Mouse (Mus musculus) CH12.LX (cell line): Measurements from ENCODE around the gene Opn4. TPM values are rescaled to one million over a fixed set of nuclear protein-coding genes. Genes with fewer than 3 reads are reported as not detected.

Source experiments
- DNase-seq: peaks from one replicate; pipeline ENCODE4 v3.0.0-alpha.2; 2013; ENCODE audit errors: extremely low read depth
- H3K27ac ChIP-seq: 2 replicates; pipeline ENCODE4 v1.5.1; 2012; ENCODE audit warnings: low read depth, mild to moderate bottlenecking, control low read depth, moderate library complexity; ENCODE audit not compliant: insufficient read depth
- H3K27me3 ChIP-seq: replicated peaks from 2 replicates; pipeline ENCODE3; 2012; ENCODE audit warnings: inconsistent platforms
- H3K36me3 ChIP-seq, 2 experiments: replicated peaks in 1 of 2; 2 replicates each; pipeline versions ENCODE3 to v1.6.1; 2012; ENCODE audit warnings: inconsistent platforms in 1 of 2, low read length in 1 of 2, mild to moderate bottlenecking in 1 of 2, mixed read lengths in 1 of 2, moderate library complexity in 1 of 2; ENCODE audit not compliant: control insufficient read depth in 1 of 2, insufficient read depth in 1 of 2
- H3K4me1 ChIP-seq, 2 experiments: 2 replicates each; pipeline ENCODE4 v1.6.1; 2012; ENCODE audit warnings: inconsistent platforms in 1 of 2, moderate library complexity in 1 of 2; ENCODE audit not compliant: insufficient read depth in 2 of 2, control insufficient read depth in 1 of 2
- H3K4me2 ChIP-seq: 2 replicates; pipeline ENCODE4 v1.6.1; 2012; ENCODE audit warnings: low read depth, mild to moderate bottlenecking, control low read depth; ENCODE audit not compliant: poor library complexity, insufficient read depth, severe bottlenecking
- H3K4me3 ChIP-seq, 3 experiments: fragments of 150-350 bp in 1 of 3; sonication (generic) in 1 of 3; replicated peaks in 1 of 3; 2 replicates each; pipeline versions ENCODE3 to v1.5.1; 2011 to 2012; ENCODE audit warnings: low read depth in 2 of 3, low read length in 2 of 3, mild to moderate bottlenecking in 2 of 3, moderate library complexity in 2 of 3, control low read depth in 1 of 3, improper control_type of control experiment in 1 of 3, inconsistent platforms in 1 of 3, mixed read lengths in 1 of 3; ENCODE audit not compliant: poor library complexity in 1 of 3
- H3K79me2 ChIP-seq: replicated peaks from 2 replicates; pipeline ENCODE4 v1.6.1; 2012; ENCODE audit warnings: mild to moderate bottlenecking, moderate library complexity; ENCODE audit not compliant: control insufficient read depth, poor library complexity, insufficient read depth, severe bottlenecking; ENCODE audit errors: extremely low read depth
- H3K9ac ChIP-seq: 2 replicates; pipeline ENCODE4 v1.6.1; 2012; ENCODE audit warnings: low read depth, mild to moderate bottlenecking, control low read depth, moderate library complexity; ENCODE audit not compliant: insufficient read depth
- H3K9me3 ChIP-seq: replicated peaks from 2 replicates; pipeline ENCODE3; 2012; ENCODE audit warnings: low read length, inconsistent platforms, mixed read lengths
- CHD2 ChIP-seq: IDR thresholded peaks from 2 replicates; pipeline ENCODE4 v1.6.1; 2011; ENCODE audit warnings: low read length, improper control_type of control experiment
- EP300 ChIP-seq: IDR thresholded peaks from 2 replicates; pipeline ENCODE4 v1.6.1; 2011; ENCODE audit warnings: low read length, improper control_type of control experiment
- GABPA ChIP-seq: IDR thresholded peaks from 2 replicates; pipeline ENCODE4 v1.6.1; 2012; ENCODE audit warnings: low read depth, low read length, improper control_type of control experiment, inconsistent platforms; ENCODE audit not compliant: insufficient replicate concordance
- JUND ChIP-seq: conservative IDR thresholded peaks from 2 replicates; pipeline ENCODE4 v1.6.1; 2011; ENCODE audit warnings: low read depth, low read length, improper control_type of control experiment
- MAFK ChIP-seq: IDR thresholded peaks from 2 replicates; pipeline ENCODE4 v1.6.1; 2011; ENCODE audit warnings: low read length, improper control_type of control experiment; ENCODE audit not compliant: insufficient replicate concordance
- MAX ChIP-seq: IDR thresholded peaks from 2 replicates; pipeline ENCODE4 v1.6.1; 2011; ENCODE audit warnings: low read length, improper control_type of control experiment
- NRF1 ChIP-seq: IDR thresholded peaks from 2 replicates; pipeline ENCODE4 v1.6.1; 2014; ENCODE audit warnings: low read depth, mild to moderate bottlenecking, inconsistent platforms, low read length, improper control_type of control experiment, moderate library complexity
- POLR2AphosphoS2 ChIP-seq: IDR thresholded peaks from 2 replicates; pipeline ENCODE4 v1.6.1; 2011; ENCODE audit warnings: low read depth, low read length, improper control_type of control experiment
- RCOR1 ChIP-seq: conservative IDR thresholded peaks from 2 replicates; pipeline ENCODE4 v1.6.1; 2012; ENCODE audit warnings: low read depth, mild to moderate bottlenecking, inconsistent platforms, low read length, improper control_type of control experiment
- UBTF ChIP-seq: IDR thresholded peaks from 2 replicates; pipeline ENCODE4 v1.6.1; 2012; ENCODE audit warnings: low read depth, mild to moderate bottlenecking, inconsistent platforms, low read length, improper control_type of control experiment, moderate library complexity
- ZKSCAN1 ChIP-seq: IDR thresholded peaks from 2 replicates; pipeline ENCODE4 v1.6.1; 2012; ENCODE audit warnings: low read depth, inconsistent platforms, low read length, improper control_type of control experiment, borderline replicate concordance
- ZMIZ1 ChIP-seq: IDR thresholded peaks from 2 replicates; pipeline ENCODE4 v1.6.1; 2012; ENCODE audit warnings: low read depth, mild to moderate bottlenecking, inconsistent platforms, low read length, improper control_type of control experiment
- ZNF384 ChIP-seq: IDR thresholded peaks from 2 replicates; pipeline ENCODE4 v1.6.1; 2012; ENCODE audit warnings: low read depth, low read length, improper control_type of control experiment, inconsistent platforms
- dilution Hi-C: fragments of 300-500 bp; cut with MboI; formaldehyde crosslinking; loops from 2 replicates; pipeline ENCODE4 v1.14.3; 2020; ENCODE audit warnings: low sequenced_read_pairs; ENCODE audit not compliant: extremely low pct_unique_long_range_greater_than_20kb, extremely low pct_ligation_motif_present
- in situ Hi-C: fragments of 300-500 bp; cut with MboI; formaldehyde crosslinking; loops from 3 replicates; pipeline ENCODE4 v1.14.3; 2019; ENCODE audit warnings: low sequenced_read_pairs, low pct_ligation_motif_present, low pct_unique_long_range_greater_than_20kb, mixed read lengths
- polyA plus RNA-seq: library from polyadenylated mRNA; unstranded; fragments of >175 nt; gene quantifications from 2 replicates; pipeline ENCODE4 v1.2.1, GENCODE M21; 2012; ENCODE audit warnings: low read depth; ENCODE audit not compliant: insufficient read length
- total RNA-seq, 2 experiments: library from RNA; depleted of rRNA; stranded (reverse); fragments of 300-350 nt in 1 of 2; fragments of >200 nt in 1 of 2; gene quantifications; 2 replicates each; pipeline ENCODE4 v1.2.3; 2012 to 2014

Opn4 gene
- total and polyA plus RNA-seq, 3 experiments: not detected

DNA sequence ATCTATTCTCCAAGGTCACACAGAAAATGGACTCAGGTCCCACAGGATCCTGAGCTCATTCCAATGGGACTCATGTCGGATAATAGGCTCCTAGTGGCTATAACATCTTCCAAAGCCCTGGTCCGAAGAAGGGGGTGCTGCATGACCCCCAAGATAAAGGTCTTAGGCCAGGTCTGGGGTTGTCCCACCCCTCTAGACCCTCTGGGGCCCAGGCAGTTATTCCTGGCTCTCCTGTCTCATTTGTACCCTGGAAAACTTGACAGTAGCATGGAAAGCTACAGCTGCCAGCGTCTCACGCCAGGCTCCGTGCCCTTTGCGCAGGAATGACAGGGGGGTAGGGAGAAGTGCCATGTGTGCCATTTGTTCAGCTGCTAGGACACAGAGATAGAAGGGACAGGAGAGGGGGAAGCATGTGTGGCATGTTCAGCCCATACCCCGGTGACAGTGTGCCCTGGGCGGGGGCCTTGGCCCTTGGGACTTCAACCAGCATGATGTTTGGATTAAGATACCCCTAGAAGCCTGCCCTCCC, 10.7 kb downstream of the Opn4 start:
- dilution Hi-C loops: no loop called here

DNA sequence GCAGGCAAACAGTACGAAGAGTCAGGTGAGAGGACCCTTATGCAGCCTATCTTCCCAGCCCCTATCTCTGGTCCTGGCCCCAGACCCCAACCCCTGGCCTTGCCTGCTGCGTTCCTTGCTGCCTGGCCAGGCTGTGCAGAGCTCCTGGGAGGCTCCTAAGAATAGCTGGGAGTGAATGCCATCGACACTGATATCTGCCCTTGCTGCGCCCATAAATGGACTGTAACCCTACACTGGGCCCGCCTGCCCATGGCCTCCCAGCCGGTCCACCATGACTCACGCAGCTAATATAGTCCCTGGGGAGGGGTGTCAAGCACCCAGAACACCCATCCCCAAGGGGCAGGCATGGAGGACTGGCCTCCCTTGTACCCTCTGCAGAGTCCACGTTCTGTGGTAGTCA, 11.4 kb downstream of the Opn4 start, which contains the start of gene Ldb3:
Gene Ldb3, minus strand, starts transcription at position 185 of the 400 bp plus-strand sequence.
- H3K36me3 ChIP-seq: no peaks in the 10 kb centered on the region
- dilution Hi-C loops: no loop called here

More for the DNA sequence above, 10.7 kb downstream of the Opn4 start:
- Histone ChIP-seq H3K79me2 (no peaks in the 10 kb centered on the region), H3K4me1 (peaks cover 0 to 2% of the 10 kb centered on the region in 2 experiments; a peak in 1 of 4 replicates), H3K27me3 (peaks cover 4% of the 10 kb centered on the region), H3K36me3 (no peaks in the 10 kb centered on the region), H3K4me3 (no peak overlapping the region), H3K27ac (no peak overlapping the region), H3K9me3 (peaks cover 6% of the 10 kb centered on the region), H3K4me2 (no peak overlapping the region), H3K9ac (no peak overlapping the region)
- DNase-seq: no peak
- in situ Hi-C loops: no loop called here
- TF ChIP-seq ZNF384: no peak
- no peak for TF ChIP-seq NRF1
- no peak for TF ChIP-seq UBTF
- no peak for TF ChIP-seq ZKSCAN1
- TF ChIP-seq MAX: no peak
- TF ChIP-seq RCOR1: no peak
- TF ChIP-seq GABPA: no peak
- no peak for TF ChIP-seq CHD2

DNA sequence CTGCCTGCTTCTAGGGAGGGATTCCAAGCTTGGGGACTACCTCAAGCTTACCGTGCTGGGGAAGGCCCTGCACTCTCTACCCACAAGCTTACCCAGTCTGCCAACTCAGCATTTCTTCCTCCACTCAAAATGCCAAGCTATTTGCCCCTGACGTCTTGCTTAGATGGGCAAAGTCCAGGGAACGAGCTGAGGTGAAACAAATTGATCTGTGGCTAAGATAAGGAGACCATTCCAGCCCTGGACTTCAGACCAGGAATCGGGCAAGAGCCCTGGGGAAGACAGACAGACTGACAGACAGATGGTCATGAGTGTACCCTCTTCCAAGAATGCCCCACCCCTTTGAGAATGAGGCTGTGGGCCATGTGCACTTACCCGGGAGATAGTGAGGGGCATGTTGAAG, 11.9 kb downstream of the Opn4 start:
- Histone ChIP-seq H3K4me1 (peaks cover 0 to 2% of the 10 kb centered on the region in 2 experiments; a peak in 1 of 4 replicates), H3K9ac (no peak overlapping the region), H3K27ac (no peak overlapping the region), H3K79me2 (no peaks in the 10 kb centered on the region)
- dilution Hi-C loops: no loop called here
- TF ChIP-seq MAFK (0 out of 2 replicates have a peak, but pooled peaks have one; percentile 26), JUND (no peak)
- TF ChIP-seq, all 38 proteins: peak for 1
- Histone ChIP-seq H3K4me2 (no peak overlapping the region), H3K9me3 (peaks cover 6% of the 10 kb centered on the region), H3K4me3 (no peak overlapping the region), H3K27me3 (no peaks in the 10 kb centered on the region), H3K36me3 (no peaks in the 10 kb centered on the region)
- DNase-seq: no peak
- in situ Hi-C loops: no loop called here

More for the DNA sequence above, 11.4 kb downstream of the Opn4 start, which contains the start of gene Ldb3:
- H3K4me1 ChIP-seq: peaks cover 0 to 2% of the 10 kb centered on the region in 2 experiments; a peak in 1 of 4 replicates
- H3K9me3 ChIP-seq: peaks cover 6% of the 10 kb centered on the region
- H3K27me3 ChIP-seq: peaks cover 1% of the 10 kb centered on the region
- H3K27ac ChIP-seq: no peak within 1 kb of the TSS
- no peak within 1 kb of the TSS for H3K4me2 ChIP-seq
- no peaks in the 10 kb centered on the region for H3K79me2 ChIP-seq
- no peak within 1 kb of the TSS for H3K4me3 ChIP-seq
- in situ Hi-C loops: no loop called here
- H3K9ac ChIP-seq: no peak within 1 kb of the TSS
- TF ChIP-seq RCOR1 (no peak), ZMIZ1 (no peak), POLR2AphosphoS2 (no peak), EP300 (no peak)
- DNase-seq: no peak
